Mouse (Mus musculus) heart, adult 2 months (tissue): ENCODE data around the gene Zglp1.

Experiments used
- CTCF ChIP-seq: fragments of 200-600 bp; IDR thresholded peaks from 2 replicates; pipeline ENCODE4 v1.8.1; 2022; ENCODE audit warnings: antibody characterized with exemption, mild to moderate bottlenecking, moderate library complexity
- EP300 ChIP-seq: fragments of 200-500 bp; IDR thresholded peaks from 2 replicates; pipeline ENCODE4 v1.6.1; 2011; ENCODE audit warnings: low read depth, low read length, control low read depth; ENCODE audit not compliant: insufficient read depth
- POLR2A ChIP-seq: fragments of 200-500 bp; IDR thresholded peaks from 2 replicates; pipeline ENCODE4 v1.6.1; 2011; ENCODE audit warnings: mild to moderate bottlenecking, low read depth, low read length, control low read depth; ENCODE audit not compliant: insufficient read depth

DNA sequence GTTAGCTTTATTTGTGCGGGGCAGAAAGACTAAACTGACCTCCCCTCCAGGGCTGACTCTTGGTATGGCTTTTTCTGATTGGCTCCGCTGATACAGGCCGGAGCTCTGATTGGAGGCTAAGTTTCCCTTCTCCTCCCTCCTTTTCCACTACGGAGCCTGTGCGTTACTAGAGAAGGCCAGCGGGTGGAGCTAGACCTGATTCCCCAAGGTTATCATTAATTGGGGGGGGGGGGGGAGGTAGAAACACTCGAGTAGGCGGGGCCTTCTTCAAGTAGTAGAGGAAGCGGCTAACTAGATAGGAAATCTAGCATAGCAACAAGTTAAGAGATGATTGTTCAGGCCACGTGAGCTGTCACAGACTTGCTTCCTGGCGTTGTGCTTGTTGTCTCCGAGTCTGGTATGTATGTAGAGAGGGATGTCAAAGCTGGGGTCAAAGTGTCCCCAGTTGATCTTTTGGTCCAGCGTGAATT lies 36.1 kb downstream of the Zglp1 start:
- TF ChIP-seq CTCF (peak; percentile 71), POLR2A (no peak; the same call in 1 of the 2 replicates), EP300 (no peak)
